ENCODE assay signal across 8 mouse cellular contexts in genomic region chr17:65575339-65575738, GRCm38 (mm10). TPM values are rescaled to one million over a fixed set of nuclear protein-coding genes. Genes with fewer than 3 reads are reported as not detected.
DNase-seq lines count a peak whose midpoint lies in the region; ATAC-seq lines count a peak whose summit lies in the region.

No protein-coding gene starts in this region.

- no peaks in the 10 kb centered on the region for H3K4me1 ChIP-seq in limb, embryonic 11.5 days (ENCODE audit: control insufficient read depth, insufficient read depth, low read length)
- 0 out of 2 replicates have a peak, but pooled peaks cover 3% of the 10 kb centered on the region for H3K4me1 ChIP-seq in limb, embryonic 10.5 days
- no peaks in the 10 kb centered on the region for H3K4me1 ChIP-seq in forebrain, embryonic 15.5 days
- no peaks in the 10 kb centered on the region for H3K4me1 ChIP-seq in midbrain, embryonic 14.5 days (ENCODE audit: control insufficient read depth, insufficient read depth, low read length)

- WGBS in limb, embryonic 11.5 days = 75% methylated on average over 1 of the region's 1 CpGs
- 78% methylated on average over 1 of the region's 1 CpGs for WGBS in limb, embryonic 10.5 days
- 89% methylated on average over 1 of the region's 1 CpGs for WGBS in forebrain, embryonic 15.5 days
- 96% methylated on average over 1 of the region's 1 CpGs for WGBS in midbrain, embryonic 14.5 days

- no peaks in the 10 kb centered on the region for H3K27me3 ChIP-seq in limb, embryonic 11.5 days (ENCODE audit: control insufficient read depth, insufficient read depth, low read length)
- no peaks in the 10 kb centered on the region for H3K27me3 ChIP-seq in limb, embryonic 10.5 days (ENCODE audit: low read depth, poor library complexity, severe bottlenecking)
- no peaks in the 10 kb centered on the region for H3K27me3 ChIP-seq in forebrain, embryonic 15.5 days
- no peaks in the 10 kb centered on the region for H3K27me3 ChIP-seq in midbrain, embryonic 14.5 days (ENCODE audit: control insufficient read depth, insufficient read depth, low read length)

- H3K4me3 ChIP-seq in limb, embryonic 11.5 days (ENCODE audit: low read depth, low read length) = no peak overlapping the region
- no peak overlapping the region for H3K4me3 ChIP-seq in limb, embryonic 10.5 days
- no peak overlapping the region for H3K4me3 ChIP-seq in forebrain, embryonic 15.5 days
- no peak overlapping the region for H3K4me3 ChIP-seq in midbrain, embryonic 14.5 days (replicated peaks; ENCODE audit: low read depth, low read length)

- H3K27ac ChIP-seq in limb, embryonic 11.5 days (replicated peaks; ENCODE audit: low read depth, low read length) = no peak overlapping the region
- no peak overlapping the region for H3K27ac ChIP-seq in limb, embryonic 10.5 days
- no peak overlapping the region for H3K27ac ChIP-seq in forebrain, embryonic 15.5 days (replicated peaks)
- no peak overlapping the region for H3K27ac ChIP-seq in midbrain, embryonic 14.5 days (replicated peaks; ENCODE audit: low read depth, low read length)

- no peak overlapping the region for H3K4me2 ChIP-seq in limb, embryonic 11.5 days (ENCODE audit: low read depth, severe bottlenecking)
- H3K4me2 ChIP-seq in forebrain, embryonic 15.5 days (replicated peaks) = no peak overlapping the region
- no peak overlapping the region for H3K4me2 ChIP-seq in midbrain, embryonic 14.5 days (ENCODE audit: low read length)

- ATAC-seq in limb, embryonic 11.5 days (ENCODE audit: insufficient number of reproducible peaks, low FRiP score, low TSS enrichment, low read depth) = no peak
- ATAC-seq in forebrain, embryonic 15.5 days (replicated peaks) = peak; percentile 56; the same call in 1 of the 2 replicates
- ATAC-seq in midbrain, embryonic 14.5 days (ENCODE audit: low FRiP score, low TSS enrichment) = no peak; the same call in 1 of the 2 replicates

- DNase-seq in limb, embryonic 11.5 days (ENCODE audit: low spot score) = peak; percentile 29
- DNase-seq in limb, embryonic 10.5 days (ENCODE audit: low spot score) = no peak
- DNase-seq in NIH3T3 (ENCODE audit: low read depth) = peak; percentile 77
- peak; percentile 78 for DNase-seq in midbrain, embryonic 14.5 days
- DNase-seq in adrenal gland, postnatal 36 days = no peak
- no peak for DNase-seq in spleen, postnatal 10 days (ENCODE audit: low spot score in 2 of 2)
- DNase-seq in heart, adult 8-10 months (ENCODE audit: low spot score) = no peak

- no peaks in the 10 kb centered on the region for H3K9me3 ChIP-seq in limb, embryonic 11.5 days (ENCODE audit: control insufficient read depth, low read length)
- no peaks in the 10 kb centered on the region for H3K9me3 ChIP-seq in limb, embryonic 10.5 days (replicated peaks)
- H3K9me3 ChIP-seq in forebrain, embryonic 15.5 days = no peaks in the 10 kb centered on the region
- no peaks in the 10 kb centered on the region for H3K9me3 ChIP-seq in midbrain, embryonic 14.5 days (ENCODE audit: control insufficient read depth, low read length)

- no peak overlapping the region for H3K9ac ChIP-seq in limb, embryonic 11.5 days (ENCODE audit: low read length)
- H3K9ac ChIP-seq in forebrain, embryonic 15.5 days (replicated peaks) = no peak overlapping the region
- no peak overlapping the region for H3K9ac ChIP-seq in midbrain, embryonic 14.5 days (replicated peaks; ENCODE audit: low read length)

- H3K36me3 ChIP-seq in limb, embryonic 11.5 days (ENCODE audit: control insufficient read depth, insufficient read depth, low read length) = no peaks in the 10 kb centered on the region; the same call in none of the 2 replicates
- H3K36me3 ChIP-seq in limb, embryonic 10.5 days = peaks cover 29% of the 10 kb centered on the region
- H3K36me3 ChIP-seq in forebrain, embryonic 15.5 days = peaks cover 10% of the 10 kb centered on the region
- H3K36me3 ChIP-seq in midbrain, embryonic 14.5 days (ENCODE audit: control insufficient read depth, insufficient read depth, low read length) = peaks cover 13% of the 10 kb centered on the region

RNA-seq across cellular contexts. Expression of gene Tmem232, which starts 34.8 kb away (rescaled TPM):
- 0.05 TPM in 1 of 2 replicates, not detected in the other for polyA plus RNA-seq in limb, embryonic 11.5 days (2014; fragmentation: Nextera tagmentation; extraction: Ambion mirVana)
- 0.13 and 0.16 TPM in 2 replicates for polyA plus RNA-seq in limb, embryonic 10.5 days (2016; fragmentation: Nextera tagmentation; extraction: Ambion mirVana)
- polyA plus RNA-seq in forebrain, embryonic 15.5 days (2015; fragmentation: Nextera tagmentation; extraction: Ambion mirVana) = 0.36 and 0.65 TPM in 2 replicates
- 0.20 TPM in 1 of 2 replicates, not detected in the other for polyA plus RNA-seq in midbrain, embryonic 14.5 days (2014; fragmentation: Nextera tagmentation; extraction: Ambion mirVana)
- total RNA-seq in adrenal gland, postnatal 36 days (2021) = not detected
- under 1 TPM in 1 of 4 experiments, not detected in 3; 0.22 TPM for total RNA-seq in heart, adult 8-10 months (2022)

RNA-seq across cellular contexts. Expression of gene Vapa, which starts 38.0 kb away (rescaled TPM):
- polyA plus RNA-seq in limb, embryonic 11.5 days (2014; fragmentation: Nextera tagmentation; extraction: Ambion mirVana) = 189 and 192 TPM in 2 replicates
- polyA plus RNA-seq in limb, embryonic 10.5 days (2016; fragmentation: Nextera tagmentation; extraction: Ambion mirVana) = 165 TPM in 2 replicates
- polyA plus RNA-seq in forebrain, embryonic 15.5 days (2015; fragmentation: Nextera tagmentation; extraction: Ambion mirVana) = 248 and 258 TPM in 2 replicates
- 283 and 291 TPM in 2 replicates for polyA plus RNA-seq in midbrain, embryonic 14.5 days (2014; fragmentation: Nextera tagmentation; extraction: Ambion mirVana)
- 100 to 1,000 TPM; 162 to 182 TPM for total RNA-seq in adrenal gland, postnatal 36 days (2021)
- 10 to 100 TPM; 67.8 to 79.9 (median 75.9) TPM for total RNA-seq in heart, adult 8-10 months (2022)

Comparison
In these comparisons a context has a peak if more than half of its experiments do, and no peak if none do; other contexts are left out.
1. DNase-seq: peak in limb, embryonic 11.5 days (single experiment), NIH3T3 (single experiment) and midbrain, embryonic 14.5 days (single experiment); none in limb, embryonic 10.5 days (single experiment), adrenal gland, postnatal 36 days (0 of 2), spleen, postnatal 10 days (0 of 2) and heart, adult 8-10 months (single experiment).